Mouse (Mus musculus) small intestine, adult 2 months (tissue): ENCODE results near the gene Olfr959.

Source experiments
- CTCF ChIP-seq: fragments of 200-500 bp; IDR thresholded peaks from 2 replicates; pipeline ENCODE4 v1.5.1; 2012; ENCODE audit warnings: low read depth, mild to moderate bottlenecking, control low read depth, inconsistent platforms, low read length, moderate library complexity, mixed read lengths; ENCODE audit not compliant: insufficient replicate concordance, insufficient read length; ENCODE audit errors: extremely low read depth
- POLR2A ChIP-seq: fragments of 200-500 bp; IDR thresholded peaks from 2 replicates; pipeline ENCODE4 v1.6.1; 2012; ENCODE audit warnings: low read depth, mild to moderate bottlenecking, control low read depth, inconsistent platforms, low read length, moderate library complexity

DNA sequence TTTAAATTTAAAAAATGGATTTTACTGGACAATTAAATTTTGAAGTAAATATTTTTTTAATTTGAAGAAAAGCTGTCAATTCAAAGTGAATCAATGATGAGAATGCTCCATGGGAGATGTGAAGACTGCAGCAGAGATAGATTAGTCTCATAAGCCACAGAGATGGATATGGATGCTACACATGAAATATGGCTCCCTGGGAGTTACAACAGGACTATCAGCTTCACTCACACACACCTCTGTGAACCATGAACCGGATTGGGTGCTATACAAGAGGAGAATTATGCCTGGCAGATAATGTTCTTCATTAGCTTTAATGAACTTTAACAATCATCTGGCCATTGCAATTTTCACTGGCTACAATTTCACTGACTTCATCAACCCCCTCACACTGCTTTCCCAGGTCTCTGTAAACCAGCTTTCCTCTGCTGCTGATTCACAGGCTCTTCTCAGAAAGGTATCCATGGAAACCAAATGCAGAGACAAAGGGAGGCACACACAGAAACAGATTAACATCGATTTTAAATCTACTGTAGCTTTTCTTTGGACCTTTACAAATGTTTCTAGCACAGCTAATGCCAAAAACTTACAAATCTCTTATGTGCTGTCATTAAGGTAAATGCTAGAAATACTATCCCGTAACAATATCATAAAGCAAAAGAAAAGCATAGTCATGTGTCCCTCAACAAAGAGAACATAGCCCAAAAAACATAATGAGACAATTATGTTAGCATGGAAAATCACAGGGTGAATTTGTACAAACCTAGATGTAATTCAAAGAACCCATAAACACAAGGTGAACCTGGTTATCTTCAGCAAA lies 17.6 kb downstream of the Olfr959 start:
- TF ChIP-seq POLR2A (no peak), CTCF (no peak)
